Mouse (Mus musculus): Measurements from ENCODE around the gene Stac3. TPM values are rescaled to one million over a fixed set of nuclear protein-coding genes. Genes with fewer than 3 reads are reported as not detected.

The Stac3 gene
- polyA plus RNA-seq, 1 experiment from 2014 or later = 0.59 TPM

GRCm38 (mm10) chr10:127527481-127527880, 26.0 kb downstream of the Stac3 start:
- Histone ChIP-seq H3K4me2 (ENCODE audit: low read depth, low read length) (no peak overlapping the region), H3K9me3 (replicated peaks; ENCODE audit: control insufficient read depth, low read length) (no peaks in the 10 kb centered on the region), H3K27ac (ENCODE audit: low read length) (no peak overlapping the region), H3K36me3 (ENCODE audit: control insufficient read depth, insufficient read depth) (no peaks in the 10 kb centered on the region), H3K4me1 (ENCODE audit: control insufficient read depth, low read depth, low read length) (peaks cover 9% of the 10 kb centered on the region), H3K4me3 (ENCODE audit: low read depth, low read length) (no peak overlapping the region), H3K9ac (ENCODE audit: low read depth, low read length) (no peak overlapping the region), H3K27me3 (ENCODE audit: control insufficient read depth, insufficient read depth, low read depth, low read length) (peaks cover 92% of the 10 kb centered on the region)
- ATAC-seq (ENCODE audit: low read depth) = no peak
- WGBS (ENCODE audit: insufficient replicate concordance) = 4% methylated on average over 17 of the region's 17 CpGs

GRCm38 (mm10) chr10:127530945-127531344, 29.5 kb downstream of the Stac3 start:
- no peak for ATAC-seq (ENCODE audit: low read depth)
- Histone ChIP-seq H3K9me3 (replicated peaks; ENCODE audit: control insufficient read depth, low read length) (no peaks in the 10 kb centered on the region), H3K9ac (ENCODE audit: low read depth, low read length) (no peak overlapping the region), H3K4me2 (ENCODE audit: low read depth, low read length) (no peak overlapping the region), H3K27me3 (ENCODE audit: control insufficient read depth, insufficient read depth, low read depth, low read length) (peaks cover 100% of the 10 kb centered on the region), H3K27ac (ENCODE audit: low read length) (no peak overlapping the region), H3K4me1 (ENCODE audit: control insufficient read depth, low read depth, low read length) (peaks cover 18% of the 10 kb centered on the region), H3K36me3 (ENCODE audit: control insufficient read depth, insufficient read depth) (no peaks in the 10 kb centered on the region), H3K4me3 (ENCODE audit: low read depth, low read length) (no peak overlapping the region)
- WGBS (ENCODE audit: insufficient replicate concordance) = 2% methylated on average over 25 of the region's 25 CpGs

GRCm38 (mm10) chr10:127531548-127531947, 30.1 kb downstream of the Stac3 start:
- Histone ChIP-seq H3K27me3 (ENCODE audit: control insufficient read depth, insufficient read depth, low read depth, low read length) (peaks cover 100% of the 10 kb centered on the region), H3K4me1 (ENCODE audit: control insufficient read depth, low read depth, low read length) (peaks cover 12% of the 10 kb centered on the region), H3K4me3 (ENCODE audit: low read depth, low read length) (no peak overlapping the region), H3K4me2 (ENCODE audit: low read depth, low read length) (no peak overlapping the region), H3K36me3 (ENCODE audit: control insufficient read depth, insufficient read depth) (no peaks in the 10 kb centered on the region), H3K9ac (ENCODE audit: low read depth, low read length) (no peak overlapping the region), H3K27ac (ENCODE audit: low read length) (no peak overlapping the region), H3K9me3 (replicated peaks; ENCODE audit: control insufficient read depth, low read length) (no peaks in the 10 kb centered on the region)
- WGBS (ENCODE audit: insufficient replicate concordance) = 9% methylated on average over 4 of the region's 4 CpGs
- no peak for ATAC-seq (ENCODE audit: low read depth)

GRCm38 (mm10) chr10:127534036-127534928, 32.8 kb downstream of the Stac3 start, which contains the start of gene Nxph4:
Gene Nxph4, minus strand, starts transcription at chr10:127534559.
- WGBS (ENCODE audit: insufficient replicate concordance) = under 1% methylated on average over 58 of the region's 78 CpGs
- peaks cover 80% of the 10 kb centered on the region for H3K27me3 ChIP-seq (ENCODE audit: control insufficient read depth, insufficient read depth, low read depth, low read length)
- no peaks in the 10 kb centered on the region for H3K9me3 ChIP-seq (replicated peaks; ENCODE audit: control insufficient read depth, low read length)
- no peak within 1 kb of the TSS for H3K9ac ChIP-seq (ENCODE audit: low read depth, low read length)
- H3K4me1 ChIP-seq (ENCODE audit: control insufficient read depth, low read depth, low read length) = peaks cover 9% of the 10 kb centered on the region
- ATAC-seq (ENCODE audit: low read depth) = 0 out of 2 replicates have a peak, but pooled peaks have one; percentile 4
- no peak within 1 kb of the TSS for H3K27ac ChIP-seq (ENCODE audit: low read length)
- no peaks in the 10 kb centered on the region for H3K36me3 ChIP-seq (ENCODE audit: control insufficient read depth, insufficient read depth)
- peak within 1 kb of the TSS; percentile 50 for H3K4me2 ChIP-seq (ENCODE audit: low read depth, low read length)
- H3K4me3 ChIP-seq (ENCODE audit: low read depth, low read length) = peak within 1 kb of the TSS; percentile 39

GRCm38 (mm10) chr10:127534929-127535384, 33.5 kb downstream of the Stac3 start:
- Histone ChIP-seq H3K9ac (ENCODE audit: low read depth, low read length) (no peak overlapping the region), H3K9me3 (replicated peaks; ENCODE audit: control insufficient read depth, low read length) (no peaks in the 10 kb centered on the region), H3K27ac (ENCODE audit: low read length) (no peak overlapping the region), H3K4me3 (ENCODE audit: low read depth, low read length) (no peak overlapping the region), H3K36me3 (ENCODE audit: control insufficient read depth, insufficient read depth) (no peaks in the 10 kb centered on the region), H3K4me1 (ENCODE audit: control insufficient read depth, low read depth, low read length) (peaks cover 9% of the 10 kb centered on the region), H3K27me3 (ENCODE audit: control insufficient read depth, insufficient read depth, low read depth, low read length) (peaks cover 73% of the 10 kb centered on the region), H3K4me2 (ENCODE audit: low read depth, low read length) (peak overlapping the region; percentile 50; the same call in 1 of the 2 replicates)
- ATAC-seq (ENCODE audit: low read depth) = no peak
- WGBS (ENCODE audit: insufficient replicate concordance) = 2% methylated on average over 30 of the region's 30 CpGs

GRCm38 (mm10) chr10:127536586-127537314, 35.3 kb downstream of the Stac3 start:
- H3K4me1 ChIP-seq (ENCODE audit: control insufficient read depth, low read depth, low read length) = peaks cover 9% of the 10 kb centered on the region
- H3K4me2 ChIP-seq (ENCODE audit: low read depth, low read length) = no peak overlapping the region
- no peak overlapping the region for H3K4me3 ChIP-seq (ENCODE audit: low read depth, low read length)
- H3K9ac ChIP-seq (ENCODE audit: low read depth, low read length) = no peak overlapping the region
- H3K9me3 ChIP-seq (replicated peaks; ENCODE audit: control insufficient read depth, low read length) = no peaks in the 10 kb centered on the region
- ATAC-seq (ENCODE audit: low read depth) = no peak
- H3K36me3 ChIP-seq (ENCODE audit: control insufficient read depth, insufficient read depth) = no peaks in the 10 kb centered on the region
- 9% methylated on average over 8 of the region's 8 CpGs for WGBS (ENCODE audit: insufficient replicate concordance)
- H3K27ac ChIP-seq (ENCODE audit: low read length) = no peak overlapping the region
- peaks cover 55% of the 10 kb centered on the region for H3K27me3 ChIP-seq (ENCODE audit: control insufficient read depth, insufficient read depth, low read depth, low read length)

GRCm38 (mm10) chr10:127537854-127538583, 36.5 kb downstream of the Stac3 start:
- no peak overlapping the region for H3K4me3 ChIP-seq (ENCODE audit: low read depth, low read length)
- H3K4me1 ChIP-seq (ENCODE audit: control insufficient read depth, low read depth, low read length) = peaks cover 9% of the 10 kb centered on the region
- 24% methylated on average over 7 of the region's 7 CpGs for WGBS (ENCODE audit: insufficient replicate concordance)
- no peak for ATAC-seq (ENCODE audit: low read depth)
- no peak overlapping the region for H3K4me2 ChIP-seq (ENCODE audit: low read depth, low read length)
- no peaks in the 10 kb centered on the region for H3K36me3 ChIP-seq (ENCODE audit: control insufficient read depth, insufficient read depth)
- no peaks in the 10 kb centered on the region for H3K9me3 ChIP-seq (replicated peaks; ENCODE audit: control insufficient read depth, low read length)
- no peak overlapping the region for H3K9ac ChIP-seq (ENCODE audit: low read depth, low read length)
- H3K27me3 ChIP-seq (ENCODE audit: control insufficient read depth, insufficient read depth, low read depth, low read length) = peaks cover 43% of the 10 kb centered on the region
- H3K27ac ChIP-seq (ENCODE audit: low read length) = no peak overlapping the region

- Histone ChIP-seq H3K27me3 (ENCODE audit: control insufficient read depth, insufficient read depth, low read depth, low read length) (peaks cover 8% of the 10 kb centered on the region), H3K9ac (ENCODE audit: low read depth, low read length) (no peak overlapping the region), H3K27ac (ENCODE audit: low read length) (no peak overlapping the region), H3K9me3 (replicated peaks; ENCODE audit: control insufficient read depth, low read length) (no peaks in the 10 kb centered on the region), H3K36me3 (ENCODE audit: control insufficient read depth, insufficient read depth) (no peaks in the 10 kb centered on the region), H3K4me2 (ENCODE audit: low read depth, low read length) (no peak overlapping the region), H3K4me1 (ENCODE audit: control insufficient read depth, low read depth, low read length) (no peaks in the 10 kb centered on the region), H3K4me3 (ENCODE audit: low read depth, low read length) (no peak overlapping the region)
- 71% methylated on average over 8 of the region's 8 CpGs for WGBS (ENCODE audit: insufficient replicate concordance)
- ATAC-seq (ENCODE audit: low read depth) = no peak
Measured at GRCm38 (mm10) chr10:127541510-127541909, 40.0 kb downstream of the Stac3 start.

All from liver, embryonic 16.5 days (tissue).